Mouse (Mus musculus) embryo, embryonic 11.5 days (tissue): ENCODE data around the gene Ptpn20.

Source experiments
- DNase-seq: peaks from one replicate; pipeline ENCODE4 v3.0.0-alpha.2; 2012; ENCODE audit warnings: low read depth, low spot score

Gene Ptpn20

DNA sequence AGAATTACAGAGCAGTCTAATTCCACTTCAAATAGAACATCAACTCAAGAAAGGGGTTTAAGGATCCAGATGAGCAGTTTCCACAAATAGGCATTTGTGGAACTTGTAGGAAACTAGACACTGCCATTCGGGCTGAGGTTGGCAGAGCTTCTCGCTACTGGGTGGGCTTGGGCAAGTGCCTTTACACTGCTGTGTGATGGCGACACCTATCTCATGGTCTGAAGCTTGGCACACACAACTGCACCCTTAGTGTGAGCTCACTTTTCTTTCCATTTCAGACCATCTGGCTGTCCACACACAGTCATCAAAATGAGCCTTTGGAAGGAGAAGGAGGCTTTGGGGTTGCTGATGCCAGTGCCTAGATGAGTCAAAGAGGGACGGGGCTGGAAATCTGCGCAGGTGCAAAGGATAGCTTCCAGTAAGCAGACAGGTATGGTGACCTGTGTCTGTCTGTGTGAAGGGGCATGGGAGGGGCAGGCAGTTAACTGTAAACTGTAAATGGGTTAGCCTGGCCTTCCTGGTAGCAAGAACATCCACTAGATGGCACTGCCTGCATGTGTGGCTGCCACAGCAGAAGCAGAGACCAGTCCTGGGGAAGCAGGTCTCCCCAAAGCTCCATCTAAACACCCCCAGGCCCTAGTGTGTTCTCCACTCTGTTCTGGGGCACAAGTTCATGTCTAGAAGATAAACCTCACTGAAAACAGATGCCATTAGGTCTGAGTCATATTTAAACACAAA is 84.5 kb downstream of the Ptpn20 start:
- DNase-seq: no peak

DNA sequence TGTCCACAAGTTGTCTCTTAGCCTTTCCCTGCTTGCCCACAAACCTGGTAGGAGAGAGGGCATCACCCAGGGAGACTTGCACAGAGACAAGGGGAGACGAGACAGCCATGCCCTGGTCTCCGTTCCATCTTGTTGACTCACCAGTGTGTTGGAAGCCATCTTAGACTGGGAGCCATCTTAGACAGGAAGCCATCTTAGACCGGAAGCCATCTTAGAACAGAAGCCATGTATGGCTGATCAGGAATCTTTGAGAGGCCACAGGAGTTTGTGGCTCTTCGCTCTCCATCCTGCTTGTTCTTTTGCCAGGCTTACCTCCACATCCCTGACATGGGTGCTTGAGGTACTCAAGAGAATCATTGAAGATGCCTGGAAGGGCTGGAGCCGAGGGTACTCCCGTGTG is 89.0 kb downstream of the Ptpn20 start:
- DNase-seq: no peak

DNA sequence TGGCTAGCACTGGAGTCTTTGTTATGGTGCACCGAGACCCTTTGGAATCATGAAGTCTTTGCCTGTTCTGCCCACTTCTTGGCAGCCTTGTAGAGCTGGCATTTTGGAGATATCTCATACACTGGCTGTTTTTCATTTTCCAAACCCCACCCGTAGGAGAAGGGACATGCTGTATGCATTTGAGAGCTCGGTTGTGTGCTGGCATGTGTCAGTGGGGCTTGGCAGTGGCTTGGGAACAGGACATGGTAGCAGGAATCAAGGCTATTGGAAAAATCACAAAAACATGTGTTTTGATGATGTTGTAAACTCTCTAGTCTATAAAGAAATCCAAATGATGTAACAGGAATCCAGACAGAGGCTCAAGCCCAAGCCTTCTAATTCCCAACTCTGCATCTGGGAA is 89.7 kb downstream of the Ptpn20 start:
- DNase-seq: no peak

- no peak for DNase-seq
Measured at GRCm38 (mm10) chr14:33680621-33681020, 91.6 kb downstream of the Ptpn20 start.

- no peak for DNase-seq
Measured at GRCm38 (mm10) chr14:33682768-33683167, 93.8 kb downstream of the Ptpn20 start.

DNA sequence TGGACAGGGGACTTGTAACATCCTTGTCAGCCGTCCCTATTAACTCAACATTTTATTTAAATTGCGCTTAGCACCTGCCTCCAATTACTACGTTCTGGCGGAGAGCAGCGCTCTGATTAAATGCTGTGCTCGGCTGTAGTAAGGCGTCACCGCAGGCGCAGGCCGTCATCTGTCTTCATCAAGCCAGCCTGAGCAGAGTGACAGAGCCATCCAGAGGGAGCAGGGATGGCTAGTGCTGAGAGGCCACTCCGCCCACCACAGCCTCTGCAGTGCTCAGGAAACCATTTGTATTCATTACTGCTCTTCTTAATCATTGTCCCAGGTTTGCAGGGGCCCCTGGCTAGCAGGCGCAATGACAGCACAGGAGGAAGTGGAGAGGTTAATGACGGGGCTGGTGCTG is 94.7 kb downstream of the Ptpn20 start:
- DNase-seq: peak; percentile 34

- DNase-seq: no peak
Measured at GRCm38 (mm10) chr14:33687444-33688028, 98.5 kb downstream of the Ptpn20 start.

GRCm38 (mm10) chr14:33689044-33689443 is 100.0 kb downstream of the Ptpn20 start:
- no peak for DNase-seq
